ENCODE assay signal across 8 mouse cellular contexts in the genomic region with DNA sequence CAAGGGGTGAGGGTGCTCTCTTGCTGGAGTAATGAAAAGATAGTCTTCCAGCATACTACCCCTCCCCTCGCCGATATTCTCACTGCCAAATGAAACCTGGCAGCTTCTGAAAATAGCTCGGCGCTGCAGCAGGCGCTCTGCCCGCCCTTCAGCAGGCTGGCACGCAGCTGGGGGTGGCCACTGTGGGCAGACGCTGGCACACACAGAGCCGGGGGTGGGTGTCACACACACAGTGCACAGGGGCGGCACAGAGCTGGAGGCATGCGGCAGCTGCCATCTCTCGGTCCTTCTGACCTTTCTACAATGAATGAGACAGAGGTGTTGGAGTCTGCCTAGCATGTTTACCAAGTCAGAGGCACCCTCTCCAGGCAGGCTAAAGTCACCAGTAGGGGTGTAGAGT. TPM values are rescaled to one million over a fixed set of nuclear protein-coding genes. Genes with fewer than 3 reads are reported as not detected.
DNase-seq lines count a peak whose midpoint lies in the region; ATAC-seq and TF ChIP-seq lines count a peak whose summit lies in the region.

No protein-coding gene starts in this region.

- H3K4me3 ChIP-seq in midbrain, embryonic 11.5 days (ENCODE audit: low read depth, low read length) = no peak overlapping the region
- H3K4me3 ChIP-seq in midbrain, embryonic 10.5 days = no peak overlapping the region
- H3K4me3 ChIP-seq in forebrain, postnatal 0 days (ENCODE audit: low read depth, low read length) = no peak overlapping the region

- no peaks in the 10 kb centered on the region for H3K36me3 ChIP-seq in midbrain, embryonic 11.5 days (ENCODE audit: control insufficient read depth, insufficient read depth, low read length)
- no peaks in the 10 kb centered on the region for H3K36me3 ChIP-seq in midbrain, embryonic 10.5 days
- H3K36me3 ChIP-seq in forebrain, postnatal 0 days (ENCODE audit: insufficient read depth) = no peaks in the 10 kb centered on the region

- no peak overlapping the region for H3K9ac ChIP-seq in midbrain, embryonic 11.5 days (ENCODE audit: low read length)
- H3K9ac ChIP-seq in forebrain, postnatal 0 days = peak overlapping the region; percentile 23; the same call in 1 of the 2 replicates

- H3K4me1 ChIP-seq in midbrain, embryonic 11.5 days (ENCODE audit: control insufficient read depth, insufficient read depth, low read length) = peaks cover 7% of the 10 kb centered on the region
- peaks cover 22% of the 10 kb centered on the region for H3K4me1 ChIP-seq in midbrain, embryonic 10.5 days
- H3K4me1 ChIP-seq in forebrain, postnatal 0 days (ENCODE audit: insufficient read depth) = peaks cover 40% of the 10 kb centered on the region

- no peak overlapping the region for H3K4me2 ChIP-seq in midbrain, embryonic 11.5 days
- peak overlapping the region; percentile 36 for H3K4me2 ChIP-seq in forebrain, postnatal 0 days (ENCODE audit: low read depth)

- intact Hi-C loops in heart, postnatal 25 days (cut with DNase I) = no loop called here
- intact Hi-C loops in left cerebral cortex, postnatal 10 days (cut with DNase I) = no loop called here

- 82% methylated on average over 12 of the region's 12 CpGs for WGBS in midbrain, embryonic 11.5 days
- 86% methylated on average over 12 of the region's 12 CpGs for WGBS in midbrain, embryonic 10.5 days
- WGBS in forebrain, postnatal 0 days = 21% methylated on average over 12 of the region's 12 CpGs

- peak; percentile 67 for DNase-seq in midbrain, embryonic 11.5 days (ENCODE audit: low spot score, missing footprints)
- no peak for DNase-seq in midbrain, embryonic 10.5 days (ENCODE audit: low spot score)
- peak; percentile 81 for DNase-seq in forebrain, postnatal 0 days
- DNase-seq in heart, postnatal 25 days (ENCODE audit: low spot score) = peak; percentile 48
- DNase-seq in left cerebral cortex, postnatal 10 days (ENCODE audit: extremely low spot score in 1 of 2, low spot score in 2 of 2) = peak; percentile 75 to 81
- no peak for DNase-seq in thymus, postnatal 0 days (ENCODE audit: low spot score)
- DNase-seq in testis, postnatal 14 days (ENCODE audit: low spot score) = no peak

- no peak overlapping the region for H3K27ac ChIP-seq in midbrain, embryonic 11.5 days (ENCODE audit: low read depth, low read length)
- no peak overlapping the region for H3K27ac ChIP-seq in midbrain, embryonic 10.5 days (replicated peaks)
- H3K27ac ChIP-seq in forebrain, postnatal 0 days (ENCODE audit: low read depth, low read length) = peak overlapping the region; percentile 66

- H3K9me3 ChIP-seq in midbrain, embryonic 11.5 days (ENCODE audit: control insufficient read depth, low read length) = no peaks in the 10 kb centered on the region
- no peaks in the 10 kb centered on the region for H3K9me3 ChIP-seq in midbrain, embryonic 10.5 days (replicated peaks)
- no peaks in the 10 kb centered on the region for H3K9me3 ChIP-seq in forebrain, postnatal 0 days (ENCODE audit: low read length)

- no peaks in the 10 kb centered on the region for H3K27me3 ChIP-seq in midbrain, embryonic 11.5 days (ENCODE audit: control insufficient read depth, insufficient read depth, low read length)
- no peaks in the 10 kb centered on the region for H3K27me3 ChIP-seq in midbrain, embryonic 10.5 days (ENCODE audit: low read depth, poor library complexity, severe bottlenecking)
- H3K27me3 ChIP-seq in forebrain, postnatal 0 days (ENCODE audit: insufficient read depth, low read length) = no peaks in the 10 kb centered on the region

- TF ChIP-seq CTCF in forebrain, postnatal 0 days (IDR thresholded peaks at IDR 0.05; ENCODE audit: low read depth) = peak; percentile 23

- no peak for ATAC-seq in midbrain, embryonic 11.5 days (ENCODE audit: low FRiP score)
- peak; percentile 89 for ATAC-seq in forebrain, postnatal 0 days
- no peak for ATAC-seq in megakaryocyte-erythroid progenitor cell, adult 5-6 weeks (replicated peaks; ENCODE audit: low FRiP score, low TSS enrichment, poor library complexity, severe bottlenecking)

RNA-seq across cellular contexts. Expression of a gene that starts 22.8 kb away (rescaled TPM):
- polyA plus RNA-seq in midbrain, embryonic 11.5 days (2014; fragmentation: Nextera tagmentation; extraction: Ambion mirVana) = 7.0 and 9.3 TPM in 2 replicates
- polyA plus RNA-seq in midbrain, embryonic 10.5 days (2016; fragmentation: Nextera tagmentation; extraction: Ambion mirVana) = 4.2 and 4.4 TPM in 2 replicates
- 53.7 and 57.0 TPM in 2 replicates for total RNA-seq in forebrain, postnatal 0 days (2014; rRNA removed)
- polyA plus RNA-seq in forebrain, postnatal 0 days (2015; fragmentation: Nextera tagmentation; extraction: Ambion mirVana) = 13.8 and 21.3 TPM in 2 replicates
- total RNA-seq in heart, postnatal 25 days (2021) = 1 to 10 TPM; 2.7 to 3.5 TPM
- 100 to 1,000 TPM; 168 to 173 TPM for total RNA-seq in left cerebral cortex, postnatal 10 days (2021)
- 0.09 TPM in 1 of 2 replicates, not detected in the other for total RNA-seq in megakaryocyte-erythroid progenitor cell, adult 5-6 weeks (2014; fragmentation: Nextera tagmentation)
- not detected in 2 replicates for total RNA-seq in megakaryocyte-erythroid progenitor cell, adult 5-6 weeks (2017)
- 0.01 and 0.27 TPM in 2 replicates for polyA plus RNA-seq in thymus, postnatal 0 days (2015; fragmentation: Nextera tagmentation; extraction: Ambion mirVana)

RNA-seq across cellular contexts. Expression of a gene that starts 35.2 kb away (rescaled TPM):
- 2.5 and 2.7 TPM in 2 replicates for polyA plus RNA-seq in midbrain, embryonic 11.5 days (2014; fragmentation: Nextera tagmentation; extraction: Ambion mirVana)
- 3.9 and 4.9 TPM in 2 replicates for polyA plus RNA-seq in midbrain, embryonic 10.5 days (2016; fragmentation: Nextera tagmentation; extraction: Ambion mirVana)
- 1.5 and 1.6 TPM in 2 replicates for total RNA-seq in forebrain, postnatal 0 days (2014; rRNA removed)
- 1.2 and 1.5 TPM in 2 replicates for polyA plus RNA-seq in forebrain, postnatal 0 days (2015; fragmentation: Nextera tagmentation; extraction: Ambion mirVana)
- 10 to 100 TPM; 28.3 to 30.9 TPM for total RNA-seq in heart, postnatal 25 days (2021)
- total RNA-seq in left cerebral cortex, postnatal 10 days (2021) = 1 to 10 TPM; 1.9 to 2.7 TPM
- total RNA-seq in megakaryocyte-erythroid progenitor cell, adult 5-6 weeks (2014; fragmentation: Nextera tagmentation) = 26.8 and 34.0 TPM in 2 replicates
- total RNA-seq in megakaryocyte-erythroid progenitor cell, adult 5-6 weeks (2017) = 26.9 and 31.6 TPM in 2 replicates
- polyA plus RNA-seq in thymus, postnatal 0 days (2015; fragmentation: Nextera tagmentation; extraction: Ambion mirVana) = 21.9 and 22.5 TPM in 2 replicates

RNA-seq across cellular contexts. Expression of a gene that starts 41.4 kb away (rescaled TPM):
- polyA plus RNA-seq in midbrain, embryonic 11.5 days (2014; fragmentation: Nextera tagmentation; extraction: Ambion mirVana) = 4.0 and 4.2 TPM in 2 replicates
- polyA plus RNA-seq in midbrain, embryonic 10.5 days (2016; fragmentation: Nextera tagmentation; extraction: Ambion mirVana) = 7.3 and 7.5 TPM in 2 replicates
- 2.7 and 4.0 TPM in 2 replicates for total RNA-seq in forebrain, postnatal 0 days (2014; rRNA removed)
- polyA plus RNA-seq in forebrain, postnatal 0 days (2015; fragmentation: Nextera tagmentation; extraction: Ambion mirVana) = 11.2 and 12.2 TPM in 2 replicates
- total RNA-seq in heart, postnatal 25 days (2021) = 100 to 1,000 TPM; 122 to 198 TPM
- 10 to 100 TPM in 1 of 2 experiments, 1 to 10 TPM in 1; 9.4 to 11.8 TPM for total RNA-seq in left cerebral cortex, postnatal 10 days (2021)
- total RNA-seq in megakaryocyte-erythroid progenitor cell, adult 5-6 weeks (2014; fragmentation: Nextera tagmentation) = 2.9 and 9.3 TPM in 2 replicates
- 1.2 and 1.6 TPM in 2 replicates for total RNA-seq in megakaryocyte-erythroid progenitor cell, adult 5-6 weeks (2017)
- polyA plus RNA-seq in thymus, postnatal 0 days (2015; fragmentation: Nextera tagmentation; extraction: Ambion mirVana) = 12.9 and 20.3 TPM in 2 replicates

Comparison
In these comparisons a context has a peak if more than half of its experiments do, and no peak if none do; other contexts are left out.
1. DNase-seq: peak in midbrain, embryonic 11.5 days (single experiment), forebrain, postnatal 0 days (single experiment), heart, postnatal 25 days (single experiment) and left cerebral cortex, postnatal 10 days (2 of 2); none in midbrain, embryonic 10.5 days (single experiment), thymus, postnatal 0 days (single experiment) and testis, postnatal 14 days (single experiment).
2. RNA of a gene that starts 22.8 kb away (total RNA-seq): 168 to 173 TPM in left cerebral cortex, postnatal 10 days and 53.7 to 57.0 TPM in forebrain, postnatal 0 days; 2.7 to 3.5 TPM in heart, postnatal 25 days and 0.09 TPM in megakaryocyte-erythroid progenitor cell, adult 5-6 weeks; every median in the first group is over 10 times any median in the second.
3. RNA of a gene that starts 35.2 kb away (total RNA-seq): 28.3 to 30.9 TPM in heart, postnatal 25 days and 26.8 to 34.0 TPM in megakaryocyte-erythroid progenitor cell, adult 5-6 weeks; 1.9 to 2.7 TPM in left cerebral cortex, postnatal 10 days and 1.5 to 1.6 TPM in forebrain, postnatal 0 days; every median in the first group is over 4 times any median in the second.
4. RNA of a gene that starts 41.4 kb away (total RNA-seq): 122 to 198 TPM in heart, postnatal 25 days; 9.4 to 11.8 TPM in left cerebral cortex, postnatal 10 days, 2.7 to 4.0 TPM in forebrain, postnatal 0 days and 1.2 to 9.3 TPM in megakaryocyte-erythroid progenitor cell, adult 5-6 weeks; every median in the first group is over 4 times any median in the second.